Mouse (Mus musculus) midbrain, embryonic 15.5 days (tissue): ENCODE data around the gene Os9. TPM values are rescaled to one million over a fixed set of nuclear protein-coding genes. Genes with fewer than 3 reads are reported as not detected.
"Not testable (repeated sequence)": the region's sequence is repeated elsewhere in the genome, so short reads cannot be mapped to it uniquely, and the experiment has no call there.

Experiments used
- ATAC-seq: fragments of 200-750 bp; cut with Nextera tagmentation; replicated peaks from 2 replicates; pipeline ENCODE4 v1.8.0; 2017; ENCODE audit warnings: moderate TSS enrichment
- H3K27ac ChIP-seq: fragments of 300-500 bp; sonication (generic); 2 replicates; pipeline ENCODE4 v1.5.1; 2015; ENCODE audit warnings: mild to moderate bottlenecking, inconsistent platforms
- H3K27me3 ChIP-seq: fragments of 300-500 bp; sonication (generic); replicated peaks from 2 replicates; pipeline ENCODE4 v1.6.1; 2015; ENCODE audit warnings: inconsistent platforms
- H3K36me3 ChIP-seq: fragments of 300-500 bp; sonication (generic); replicated peaks from 2 replicates; pipeline ENCODE4 v1.6.1; 2015; ENCODE audit warnings: inconsistent platforms
- H3K4me1 ChIP-seq: fragments of 300-500 bp; sonication (generic); 2 replicates; pipeline ENCODE4 v1.6.1; 2015; ENCODE audit warnings: inconsistent platforms
- H3K4me2 ChIP-seq: fragments of 300-500 bp; sonication (generic); 2 replicates; pipeline ENCODE4 v1.6.1; 2015; ENCODE audit warnings: inconsistent platforms, mild to moderate bottlenecking, moderate library complexity
- H3K4me3 ChIP-seq: fragments of 300-500 bp; sonication (generic); 2 replicates; pipeline ENCODE4 v1.5.1; 2015; ENCODE audit warnings: mild to moderate bottlenecking, inconsistent platforms
- H3K9ac ChIP-seq: fragments of 300-500 bp; sonication (generic); 2 replicates; pipeline ENCODE4 v1.6.1; 2015; ENCODE audit warnings: mild to moderate bottlenecking, inconsistent platforms
- H3K9me3 ChIP-seq: fragments of 300-500 bp; sonication (generic); 2 replicates; pipeline ENCODE4 v1.6.1; 2016; ENCODE audit warnings: inconsistent platforms
- WGBS: fragments of 180-500 bp; shearing (Covaris S2); methylation state at CpG from one replicate; pipeline ENCODE4 v1.1.7; 2015; ENCODE audit warnings: mixed read lengths; 5-methylcytosine and 5-hydroxymethylcytosine counted together
- polyA plus RNA-seq: library from polyadenylated mRNA; unstranded; fragments of >200 nt; fragmentation: Nextera tagmentation; extraction: Ambion mirVana; gene quantifications from 2 replicates; pipeline ENCODE4 v1.2.1, GENCODE M21; 2015

The Os9 gene
- 130 and 135 TPM in 2 replicates for polyA plus RNA-seq

- peak within 1 kb of the TSS; percentile 86 for H3K27ac ChIP-seq
- 0% methylated on average over 19 of the region's 19 CpGs for WGBS
- H3K4me3 ChIP-seq = peak within 1 kb of the TSS; percentile 88
- 0 out of 2 replicates have a peak, but pooled peaks cover 6% of the 10 kb centered on the region for H3K36me3 ChIP-seq
- H3K9me3 ChIP-seq = no peaks in the 10 kb centered on the region
- peak within 1 kb of the TSS; percentile 97 for H3K4me2 ChIP-seq
- H3K4me1 ChIP-seq = peaks cover 34% of the 10 kb centered on the region
- no peaks in the 10 kb centered on the region for H3K27me3 ChIP-seq
- peak within 1 kb of the TSS; percentile 86 for H3K9ac ChIP-seq
- peak; percentile 96 for ATAC-seq
Measured at GRCm38 (mm10) chr10:127121066-127121477, at the start of gene Os9. Gene Os9, minus strand, starts transcription at chr10:127121131.

GRCm38 (mm10) chr10:127170002-127170401, 49.1 kb upstream of the Os9 start:
- H3K9ac ChIP-seq = no peak overlapping the region
- peak overlapping the region; percentile 37; the same call in 1 of the 2 replicates for H3K4me2 ChIP-seq
- no peak overlapping the region for H3K4me3 ChIP-seq
- peaks cover 30% of the 10 kb centered on the region for H3K4me1 ChIP-seq
- peaks cover 40% of the 10 kb centered on the region for H3K27me3 ChIP-seq
- ATAC-seq = no peak
- WGBS = 5% methylated on average over 22 of the region's 22 CpGs
- H3K36me3 ChIP-seq = no peaks in the 10 kb centered on the region
- no peak overlapping the region for H3K27ac ChIP-seq
- no peaks in the 10 kb centered on the region for H3K9me3 ChIP-seq

- Histone ChIP-seq H3K4me1 (peaks cover 33% of the 10 kb centered on the region), H3K4me3 (no peak overlapping the region), H3K9me3 (no peaks in the 10 kb centered on the region), H3K36me3 (no peaks in the 10 kb centered on the region), H3K9ac (no peak overlapping the region), H3K4me2 (peak overlapping the region; percentile 91; the same call in 1 of the 2 replicates), H3K27me3 (peaks cover 33% of the 10 kb centered on the region), H3K27ac (no peak overlapping the region)
- WGBS = 56% methylated on average over 10 of the region's 10 CpGs
- no peak for ATAC-seq
Measured at GRCm38 (mm10) chr10:127167614-127168192, 46.8 kb upstream of the Os9 start.

- peaks cover 29% of the 10 kb centered on the region for H3K27me3 ChIP-seq
- ATAC-seq = 0 out of 2 replicates have a peak, but pooled peaks have one; percentile 2
- 25% methylated on average over 15 of the region's 15 CpGs for WGBS
Measured at GRCm38 (mm10) chr10:127166771-127167613, 46.1 kb upstream of the Os9 start.

GRCm38 (mm10) chr10:127166404-127166715, 45.4 kb upstream of the Os9 start:
- H3K4me1 ChIP-seq = peaks cover 33% of the 10 kb centered on the region
- H3K4me2 ChIP-seq = peak overlapping the region; percentile 91
- ATAC-seq = no peak
- H3K4me3 ChIP-seq = peak overlapping the region; percentile 93
- H3K36me3 ChIP-seq = no peaks in the 10 kb centered on the region
- peak overlapping the region; percentile 91 for H3K27ac ChIP-seq
- H3K9ac ChIP-seq = peak overlapping the region; percentile 97
- peaks cover 23% of the 10 kb centered on the region for H3K27me3 ChIP-seq
- WGBS = under 1% methylated on average over 11 of the region's 11 CpGs
- no peaks in the 10 kb centered on the region for H3K9me3 ChIP-seq

More at GRCm38 (mm10) chr10:127166771-127167613, 46.1 kb upstream of the Os9 start:
- Histone ChIP-seq H3K9ac (peak overlapping the region; percentile 97), H3K4me1 (peaks cover 33% of the 10 kb centered on the region), H3K9me3 (no peaks in the 10 kb centered on the region), H3K27ac (peak overlapping the region; percentile 91), H3K4me3 (peak overlapping the region; percentile 93), H3K36me3 (no peaks in the 10 kb centered on the region), H3K4me2 (peak overlapping the region; percentile 91)

GRCm38 (mm10) chr10:127165654-127166403, 44.9 kb upstream of the Os9 start:
- H3K4me1 ChIP-seq = peaks cover 32% of the 10 kb centered on the region
- no peaks in the 10 kb centered on the region for H3K36me3 ChIP-seq
- no peaks in the 10 kb centered on the region for H3K9me3 ChIP-seq
- H3K9ac ChIP-seq = peak overlapping the region; percentile 97
- peak; percentile 62 for ATAC-seq
- peak overlapping the region; percentile 91 for H3K27ac ChIP-seq
- WGBS = under 1% methylated on average over 56 of the region's 56 CpGs
- H3K4me3 ChIP-seq = peak overlapping the region; percentile 93
- H3K4me2 ChIP-seq = peak overlapping the region; percentile 91
- H3K27me3 ChIP-seq = peaks cover 23% of the 10 kb centered on the region

GRCm38 (mm10) chr10:127165354-127165653, 44.4 kb upstream of the Os9 start:
- WGBS = 0% methylated on average over 32 of the region's 42 CpGs
- no peaks in the 10 kb centered on the region for H3K36me3 ChIP-seq

GRCm38 (mm10) chr10:127164631-127165353, 43.9 kb upstream of the Os9 start, which contains the start of gene B4galnt1:
Gene B4galnt1, plus strand, starts transcription at chr10:127165225.
- peaks cover 22% of the 10 kb centered on the region for H3K4me1 ChIP-seq
- WGBS = 2% methylated on average over 52 of the region's 52 CpGs
- H3K4me2 ChIP-seq = peak within 1 kb of the TSS; percentile 91
- peak within 1 kb of the TSS; percentile 97 for H3K9ac ChIP-seq
- peak within 1 kb of the TSS; percentile 93 for H3K4me3 ChIP-seq
- peaks cover 20% of the 10 kb centered on the region for H3K27me3 ChIP-seq
- H3K36me3 ChIP-seq = no peaks in the 10 kb centered on the region
- peak within 1 kb of the TSS; percentile 91 for H3K27ac ChIP-seq
- H3K9me3 ChIP-seq = no peaks in the 10 kb centered on the region
- ATAC-seq = peak; percentile 91

More at GRCm38 (mm10) chr10:127165354-127165653, 44.4 kb upstream of the Os9 start:
- Histone ChIP-seq H3K9me3 (no peaks in the 10 kb centered on the region), H3K27me3 (peaks cover 23% of the 10 kb centered on the region), H3K9ac (peak overlapping the region; percentile 97), H3K27ac (peak overlapping the region; percentile 91), H3K4me3 (peak overlapping the region; percentile 93), H3K4me2 (peak overlapping the region; percentile 91), H3K4me1 (peaks cover 27% of the 10 kb centered on the region)
- ATAC-seq = peak; percentile 68

- H3K4me1 ChIP-seq = peaks cover 19% of the 10 kb centered on the region
- peak overlapping the region; percentile 91 for H3K4me2 ChIP-seq
- H3K36me3 ChIP-seq = no peaks in the 10 kb centered on the region
- WGBS = 94% methylated on average over 4 of the region's 4 CpGs
- H3K27me3 ChIP-seq = peaks cover 14% of the 10 kb centered on the region
- H3K27ac ChIP-seq = peak overlapping the region; percentile 91
- no peak overlapping the region for H3K9ac ChIP-seq
- H3K9me3 ChIP-seq = no peaks in the 10 kb centered on the region
- peak overlapping the region; percentile 93 for H3K4me3 ChIP-seq
- no peak for ATAC-seq
Measured at GRCm38 (mm10) chr10:127164190-127164589, 43.3 kb upstream of the Os9 start.

GRCm38 (mm10) chr10:127162771-127163261, 41.9 kb upstream of the Os9 start:
- not testable (repeated sequence) for H3K36me3 ChIP-seq, H3K27ac ChIP-seq, H3K27me3 ChIP-seq, H3K9ac ChIP-seq, H3K4me2 ChIP-seq, H3K4me3 ChIP-seq, ATAC-seq, H3K9me3 ChIP-seq
- WGBS = 68% methylated on average over 7 of the region's 7 CpGs
- peaks cover 16% of the 10 kb centered on the region for H3K4me1 ChIP-seq

GRCm38 (mm10) chr10:127160728-127161127, 39.8 kb upstream of the Os9 start:
- Histone ChIP-seq H3K27ac (no peak overlapping the region), H3K9me3 (no peaks in the 10 kb centered on the region), H3K4me3 (no peak overlapping the region), H3K4me1 (peaks cover 3% of the 10 kb centered on the region; the same call in 1 of the 2 replicates), H3K4me2 (no peak overlapping the region), H3K9ac (no peak overlapping the region), H3K36me3 (no peaks in the 10 kb centered on the region), H3K27me3 (no peaks in the 10 kb centered on the region)
- WGBS = 77% methylated on average over 3 of the region's 3 CpGs
- no peak for ATAC-seq
